Mouse (Mus musculus) retina, postnatal 7 days (tissue): ENCODE measurements at regions not wholly inside any gene's neighbourhood (a gene's known extent, or its start where the extent isn't known, plus 50 kb on each side); places are given as distances from the start of the nearest gene placed in this dataset.

Source experiments
- DNase-seq: peaks from one replicate; pipeline ENCODE4 v3.0.0-alpha.2; 2012; ENCODE audit warnings: low read depth, low spot score

DNA sequence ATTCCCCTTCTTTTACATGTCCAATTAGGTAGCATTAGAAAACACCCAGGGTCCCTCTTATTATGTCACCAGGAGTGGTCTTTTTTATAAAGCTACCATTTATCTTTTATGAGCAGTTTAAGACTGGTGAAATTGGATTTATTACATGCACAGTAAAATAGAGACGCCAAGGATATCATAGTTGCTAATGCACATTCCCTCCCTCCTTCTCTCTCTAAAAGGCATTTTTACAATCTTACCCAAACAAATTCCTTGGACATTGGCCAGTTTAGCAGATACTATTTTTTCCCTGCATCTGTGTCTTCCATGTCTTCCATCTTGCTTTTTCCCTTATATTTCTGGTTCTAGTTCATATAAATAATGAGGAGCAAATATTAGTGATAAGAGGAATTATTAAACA is 186.7 kb upstream of the Robo2 start:
- no peak for DNase-seq

DNA sequence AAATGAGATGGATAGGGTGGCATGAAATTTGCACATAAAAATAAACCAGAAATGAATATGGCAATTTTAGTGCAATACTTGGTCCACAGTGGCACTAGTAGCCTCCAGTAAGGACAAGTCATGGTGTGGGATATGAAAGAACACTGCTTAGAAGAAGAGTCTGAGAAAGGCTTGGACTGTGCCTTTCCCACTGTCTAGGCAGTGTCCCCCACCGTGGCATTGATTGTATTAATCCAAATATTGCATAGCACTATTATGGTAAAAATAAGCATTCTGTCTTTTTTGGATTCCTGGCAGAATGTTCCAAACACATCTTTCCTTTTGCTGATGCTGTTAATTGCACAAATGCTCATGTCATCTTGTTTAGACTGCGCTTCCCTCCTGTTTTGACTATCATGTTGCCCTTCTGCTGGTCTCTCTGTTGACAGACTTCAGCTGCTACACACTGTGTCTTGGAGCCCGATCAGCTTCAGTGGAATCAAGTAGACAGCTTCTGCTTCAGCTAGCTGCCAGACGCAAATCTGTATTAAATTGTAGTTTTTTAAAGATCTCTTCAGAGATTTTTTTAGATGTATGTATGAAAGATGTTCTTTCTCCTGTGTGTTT is 186.2 kb upstream of the Robo2 start:
- no peak for DNase-seq

DNA sequence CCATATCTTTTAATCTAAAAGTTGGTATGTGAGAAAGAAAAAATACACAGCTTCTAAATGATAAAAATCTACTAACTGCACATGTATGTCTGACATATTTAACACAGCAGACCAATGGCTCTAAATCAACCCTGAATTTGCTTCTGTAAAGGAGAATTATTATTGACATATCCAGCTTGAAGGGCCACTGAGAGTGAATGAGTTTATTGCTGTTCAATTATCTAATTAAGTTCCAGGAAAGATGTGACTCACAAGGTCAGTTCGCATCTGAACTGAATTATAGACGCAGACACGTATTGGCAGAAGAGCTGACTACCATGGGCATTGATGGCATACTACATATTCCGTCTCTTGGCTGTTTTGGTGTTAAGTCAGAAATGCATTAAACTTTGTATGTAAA is 180.3 kb upstream of the Robo2 start:
- DNase-seq: no peak

DNA sequence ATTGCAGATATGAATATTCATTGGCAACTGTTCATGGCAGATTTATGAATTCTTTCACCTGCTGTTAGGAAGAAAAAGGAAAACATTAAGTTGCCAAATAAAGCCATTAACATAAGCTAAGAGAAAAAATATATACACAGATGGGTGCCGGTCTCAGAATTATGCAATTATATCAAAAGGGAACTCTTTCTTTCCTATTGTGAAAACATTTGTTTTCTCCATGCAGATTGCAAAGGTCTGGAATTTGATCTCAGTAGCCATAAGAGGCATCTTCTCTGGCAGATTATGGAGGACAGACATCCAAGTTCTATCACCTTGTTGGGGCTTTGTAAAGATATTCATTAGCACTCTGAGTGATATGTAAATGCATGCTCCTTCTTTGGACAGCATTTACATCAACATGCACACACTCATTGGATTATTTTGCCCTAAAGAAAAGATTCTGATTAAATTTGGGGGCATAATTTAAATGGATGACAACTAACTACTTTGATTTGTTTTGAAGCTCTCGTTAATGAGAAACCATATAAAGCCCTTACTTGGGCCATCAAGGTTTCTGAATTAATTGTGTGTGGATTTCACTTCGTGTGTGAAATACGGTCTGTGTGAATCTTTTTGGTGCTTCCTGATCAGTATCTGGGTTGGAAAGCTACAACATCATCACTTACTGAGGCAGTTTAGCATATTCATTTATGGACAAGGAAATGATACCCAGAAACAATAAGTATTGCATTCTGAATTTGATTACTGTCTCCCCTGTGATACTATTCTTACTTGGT is 171.2 kb upstream of the Robo2 start:
- DNase-seq: no peak

DNA sequence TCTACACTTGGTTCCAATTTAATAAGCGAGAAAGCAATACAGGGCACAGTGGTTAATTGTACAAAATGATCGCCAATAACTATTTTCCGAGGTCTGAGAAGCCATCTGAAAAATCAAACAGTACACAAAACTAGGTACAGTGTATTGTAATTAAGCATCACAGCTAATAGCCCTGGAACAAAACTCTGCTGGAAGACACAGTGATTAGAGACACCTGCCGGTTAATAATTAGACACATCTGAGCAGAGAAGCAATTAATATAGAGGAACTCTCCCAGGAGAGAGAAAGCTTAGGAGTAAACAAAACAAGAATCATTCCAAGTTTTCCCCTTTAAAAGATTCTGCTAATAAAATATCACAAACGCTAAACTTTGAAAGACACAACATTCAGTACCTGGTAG is 136.7 kb upstream of the Robo2 start:
- no peak for DNase-seq

GRCm38 (mm10) chr16:74530531-74530930 is 118.9 kb upstream of the Robo2 start:
- DNase-seq: no peak

DNA sequence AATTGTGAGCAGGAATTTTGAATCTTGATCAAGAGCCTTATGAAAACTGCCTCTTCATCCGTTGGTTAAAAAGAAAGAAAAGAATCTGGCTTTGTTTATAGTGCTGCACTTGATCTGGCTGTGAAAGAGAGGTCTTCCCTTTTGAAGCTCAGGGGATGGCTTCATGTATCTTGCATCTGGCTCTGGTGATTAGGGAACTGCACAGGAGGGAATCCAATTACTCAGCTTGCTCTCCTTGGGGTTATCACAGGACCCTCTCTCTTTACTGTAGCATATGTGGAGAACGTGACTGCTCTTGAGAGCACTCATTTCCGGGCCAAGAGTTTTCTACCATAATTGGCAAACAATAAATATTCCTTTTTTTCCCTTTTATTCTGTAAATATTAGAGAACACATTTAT is 116.6 kb upstream of the Robo2 start:
- no peak for DNase-seq

GRCm38 (mm10) chr16:74526521-74526920 is 114.9 kb upstream of the Robo2 start:
- no peak for DNase-seq

GRCm38 (mm10) chr16:74520501-74520900 is 108.9 kb upstream of the Robo2 start:
- no peak for DNase-seq

- DNase-seq: no peak
Measured at GRCm38 (mm10) chr16:74517888-74518287, 106.3 kb upstream of the Robo2 start.

DNA sequence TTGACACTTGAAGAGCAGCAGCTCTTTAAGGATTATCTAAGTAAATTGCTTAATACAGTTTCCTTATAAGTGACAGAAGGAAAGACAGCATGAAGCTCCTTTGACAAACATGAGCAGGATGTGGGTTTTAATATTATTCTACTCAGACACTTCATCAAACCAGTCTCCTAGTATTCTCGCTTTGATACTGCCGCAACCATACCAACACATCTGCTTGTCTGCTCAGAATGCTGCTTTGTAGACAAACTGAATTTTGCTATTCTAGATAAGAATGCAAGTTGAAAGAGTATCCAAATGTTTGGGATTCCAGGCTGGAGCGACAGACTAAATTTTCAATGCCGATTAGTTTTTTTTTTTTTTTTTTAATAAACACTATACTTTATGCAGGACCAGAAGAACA is 105.7 kb upstream of the Robo2 start:
- no peak for DNase-seq

- no peak for DNase-seq
Measured at GRCm38 (mm10) chr16:74514481-74514880, 102.9 kb upstream of the Robo2 start.

GRCm38 (mm10) chr16:74510383-74510782 is 98.8 kb upstream of the Robo2 start:
- DNase-seq: no peak

GRCm38 (mm10) chr16:74509489-74509888 is 97.9 kb upstream of the Robo2 start:
- no peak for DNase-seq

GRCm38 (mm10) chr16:74506719-74507118 is 95.1 kb upstream of the Robo2 start:
- DNase-seq: no peak

GRCm38 (mm10) chr16:74506173-74506709 is 94.6 kb upstream of the Robo2 start:
- DNase-seq: no peak

DNA sequence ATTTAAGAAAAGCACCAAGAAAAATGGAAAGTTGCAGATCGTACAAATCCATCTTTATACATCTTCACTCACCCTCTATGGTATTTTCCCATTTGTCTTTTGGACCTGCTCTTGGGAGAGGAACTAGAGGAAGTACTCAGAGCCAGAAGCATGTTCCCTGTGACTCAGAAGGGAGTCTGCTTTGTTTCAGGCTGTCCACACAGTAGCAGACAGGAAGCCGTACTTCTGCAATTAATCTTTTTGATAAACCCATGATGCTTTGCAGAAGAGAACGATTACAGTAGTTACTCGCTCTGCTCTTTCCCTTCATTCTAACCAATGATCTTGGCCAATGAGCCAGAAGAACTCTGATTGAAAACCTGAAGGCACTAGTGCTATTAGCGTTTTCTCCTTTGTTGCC is 92.8 kb upstream of the Robo2 start:
- DNase-seq: no peak

GRCm38 (mm10) chr16:74500687-74501086 is 89.1 kb upstream of the Robo2 start:
- DNase-seq: no peak

GRCm38 (mm10) chr16:74467745-74468420 is 56.3 kb upstream of the Robo2 start:
- no peak for DNase-seq

DNA sequence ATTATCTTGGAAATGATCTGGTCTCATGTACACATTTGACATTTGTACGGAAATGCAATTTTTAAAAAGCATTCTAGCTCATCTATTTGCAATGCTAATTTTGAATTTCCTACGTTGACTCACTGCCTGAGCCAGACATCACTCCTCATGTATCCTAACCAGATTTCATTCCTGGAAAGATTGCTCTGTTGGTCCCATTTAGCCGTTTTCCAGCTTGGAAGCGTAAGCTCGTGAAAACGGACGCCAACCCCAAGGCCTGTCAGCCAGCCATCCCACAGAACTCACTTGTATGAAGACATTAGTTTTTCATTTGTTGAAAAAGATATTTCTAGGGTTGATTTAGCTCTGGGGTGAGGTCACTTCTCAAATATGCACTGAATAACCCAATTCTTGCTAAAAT is 55.5 kb upstream of the Robo2 start:
- DNase-seq: no peak

GRCm38 (mm10) chr16:74464835-74465234 is 53.2 kb upstream of the Robo2 start:
- DNase-seq: no peak

- no peak for DNase-seq
Measured at GRCm38 (mm10) chr16:74464290-74464689, 52.7 kb upstream of the Robo2 start.

GRCm38 (mm10) chr16:74462436-74462835 is 50.8 kb upstream of the Robo2 start:
- no peak for DNase-seq
